Mouse (Mus musculus) cerebellum, adult 9-10 months (tissue): ENCODE measurements around the gene Iffo1.

Experiments used
- DNase-seq: peaks from one replicate; pipeline ENCODE4 v3.0.0; 2022

Gene Iffo1

DNA sequence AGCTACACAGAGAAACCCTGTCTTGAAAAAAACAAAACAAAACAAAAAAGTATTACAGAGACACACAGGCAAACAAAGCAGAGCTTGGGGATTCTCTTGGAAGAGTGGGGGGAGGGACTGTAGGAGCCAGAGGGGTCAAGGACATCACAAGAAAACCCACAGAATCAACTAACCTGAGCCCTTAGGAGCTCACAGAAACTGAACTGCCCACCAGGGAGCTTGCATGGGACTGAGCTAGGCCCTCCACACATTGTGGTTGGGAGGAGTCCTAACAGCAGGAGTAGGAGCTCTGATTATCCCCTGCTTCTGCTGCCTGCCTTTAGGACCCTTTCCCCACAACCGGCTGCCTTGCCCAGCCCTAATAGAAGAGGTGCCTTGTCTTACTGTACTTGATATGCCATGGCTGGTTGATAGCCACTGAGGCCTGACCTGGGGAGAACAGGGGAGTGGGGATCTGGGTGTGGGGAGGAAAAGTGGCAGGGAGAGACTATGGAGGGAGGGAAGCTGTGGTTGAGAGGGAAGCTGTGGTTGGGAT lies 50.6 kb downstream of the Iffo1 start:
- no peak for DNase-seq

DNA sequence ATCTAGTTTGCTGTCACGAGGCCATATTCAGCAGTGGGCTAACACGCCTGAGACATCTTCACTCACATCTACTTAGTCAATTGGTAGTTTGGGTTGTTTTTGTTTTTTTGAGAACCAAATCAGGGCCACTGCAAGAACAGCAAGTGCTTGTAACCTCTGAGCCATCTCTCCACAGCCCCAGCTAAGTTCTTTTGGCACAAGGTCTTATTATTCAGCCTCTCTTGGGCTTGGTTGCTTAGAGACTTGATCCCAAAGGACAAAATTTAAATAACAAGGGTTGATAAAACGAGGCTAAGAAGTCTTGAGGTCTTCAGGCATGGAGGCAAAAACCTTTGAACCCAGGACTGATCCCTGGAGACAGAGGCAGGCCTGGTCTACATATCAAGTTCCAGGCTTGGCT lies 51.3 kb downstream of the Iffo1 start:
- DNase-seq: no peak

DNA sequence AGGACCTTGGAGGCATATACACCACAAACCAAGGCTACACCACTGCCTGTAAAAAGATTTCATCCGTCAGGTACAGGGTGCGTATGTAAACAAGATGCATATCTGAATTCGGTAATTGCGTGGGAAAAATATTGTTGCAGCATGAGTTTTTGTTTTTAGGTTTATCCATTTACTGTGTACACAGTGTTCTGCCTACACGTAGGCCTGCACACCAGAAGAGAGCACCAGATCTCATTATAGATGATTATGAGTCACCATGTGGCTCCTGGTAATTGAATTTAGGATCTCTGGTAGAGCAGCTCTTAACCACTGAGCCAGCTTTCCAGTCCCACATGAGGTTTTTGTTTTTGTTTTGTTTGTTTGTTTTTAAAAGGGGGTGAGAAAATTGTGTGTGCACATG lies 52.1 kb downstream of the Iffo1 start:
- DNase-seq: no peak

DNA sequence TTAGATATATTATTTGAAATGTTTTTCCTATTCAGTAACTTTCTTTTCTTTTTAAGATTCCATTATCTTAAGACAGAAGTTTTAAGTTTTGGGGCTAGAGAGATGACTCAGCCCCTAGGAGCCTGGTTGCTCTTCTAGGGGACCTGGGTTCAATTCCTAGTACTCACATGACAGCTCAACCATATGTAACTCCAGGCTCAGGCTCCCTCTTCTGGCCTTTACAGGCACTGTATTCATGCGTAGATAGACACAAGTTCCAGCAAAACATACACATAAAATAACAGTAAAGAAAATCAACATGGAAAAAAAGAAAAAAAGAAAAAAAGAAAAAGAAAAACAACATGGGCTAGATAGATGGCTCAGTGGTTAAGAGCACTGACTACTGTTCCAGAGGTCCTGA lies 65.4 kb downstream of the Iffo1 start:
- no peak for DNase-seq
